Mouse (Mus musculus) mouse embryonic stem cell (cell line): ENCODE measurements at regions not wholly inside any gene's neighbourhood (a gene's known extent, or its start where the extent isn't known, plus 50 kb on each side); places are given as distances from the start of the nearest gene placed in this dataset.

Experiments used
- in situ Hi-C, 2 experiments: fragments of 300-500 bp; cut with MboI; formaldehyde crosslinking; loops; 1 replicate in 1 of 2; 3 replicates in 1 of 2; pipeline ENCODE4 v1.14.3; 2019 to 2020; ENCODE audit warnings: low sequenced_read_pairs in 2 of 2, low pct_unique_long_range_greater_than_20kb in 1 of 2, mixed read lengths in 1 of 2; ENCODE audit not compliant: unreplicated experiment in 1 of 2

DNA sequence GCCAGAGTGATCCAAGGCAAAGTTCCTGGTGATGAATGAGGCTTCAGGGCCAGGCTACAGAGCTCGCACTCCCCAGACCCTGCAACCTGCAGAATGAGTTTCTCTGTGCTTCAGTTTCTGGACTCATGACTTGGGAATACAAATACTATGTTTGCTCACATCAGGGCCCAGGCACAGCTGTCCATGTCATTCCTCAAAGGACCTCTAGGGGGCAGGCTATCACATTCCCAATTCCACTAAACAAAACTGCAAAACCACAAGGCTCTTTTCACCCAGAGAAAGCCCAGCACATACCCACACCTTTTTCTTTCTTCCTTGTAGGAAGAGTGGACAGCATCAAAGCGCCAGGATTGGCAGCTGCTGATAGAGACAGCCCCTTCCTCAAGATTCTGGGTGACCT, 153.7 kb upstream of the Kazn start:
- in situ Hi-C loops = no loop called here

DNA sequence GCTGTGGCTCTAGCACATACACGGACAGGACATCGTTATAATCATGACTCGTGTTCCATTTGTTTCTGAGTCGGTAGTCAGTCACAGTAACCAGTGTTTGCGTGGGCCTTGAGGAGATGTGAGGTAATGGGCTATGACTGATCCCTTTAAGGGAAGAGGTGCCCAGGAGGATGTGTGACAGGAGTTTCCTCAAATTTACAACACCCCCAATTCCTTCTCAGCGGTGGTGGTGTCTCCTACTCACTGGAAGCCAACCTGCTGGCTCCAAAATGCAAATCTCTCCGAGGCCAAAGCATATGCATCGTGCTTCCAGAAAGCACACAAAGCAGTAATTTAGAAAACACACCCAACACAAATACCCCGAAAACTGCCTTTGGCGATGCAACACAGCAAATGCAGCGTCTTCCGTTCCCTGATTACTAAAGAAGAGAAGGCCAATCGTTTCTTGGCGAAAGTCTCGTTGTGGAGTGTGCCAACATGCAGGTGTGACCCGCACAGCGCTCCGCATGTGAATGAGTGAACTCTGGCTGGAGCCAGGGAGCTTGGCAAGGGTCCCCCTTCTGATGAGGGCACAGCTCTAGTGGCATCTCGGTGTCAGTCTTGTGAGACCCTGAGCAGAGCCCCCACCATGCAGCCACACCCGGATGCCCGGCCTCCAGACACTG, 151.5 kb upstream of the Kazn start:
- in situ Hi-C loops = no loop called here

DNA sequence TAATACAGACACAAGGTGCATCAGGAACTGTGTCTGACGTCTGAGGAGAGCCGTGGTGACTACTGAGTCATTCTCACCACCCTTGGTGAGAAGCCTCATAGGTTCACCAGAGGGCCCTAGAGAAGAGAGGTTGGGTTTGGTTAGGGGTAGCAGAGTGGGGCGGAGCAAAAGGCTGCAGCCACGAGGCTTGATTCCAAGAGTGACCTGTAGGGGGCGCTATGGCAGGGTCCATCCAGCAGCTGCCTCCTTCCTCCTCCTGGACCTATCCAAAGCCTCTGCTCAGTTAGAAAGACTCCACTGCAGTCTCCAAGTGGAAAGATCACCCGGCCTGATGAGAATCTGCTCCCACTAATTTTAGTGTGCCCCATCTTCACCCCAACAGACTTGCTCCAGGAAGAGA, 149.3 kb upstream of the Kazn start:
- in situ Hi-C loops = no loop called here

DNA sequence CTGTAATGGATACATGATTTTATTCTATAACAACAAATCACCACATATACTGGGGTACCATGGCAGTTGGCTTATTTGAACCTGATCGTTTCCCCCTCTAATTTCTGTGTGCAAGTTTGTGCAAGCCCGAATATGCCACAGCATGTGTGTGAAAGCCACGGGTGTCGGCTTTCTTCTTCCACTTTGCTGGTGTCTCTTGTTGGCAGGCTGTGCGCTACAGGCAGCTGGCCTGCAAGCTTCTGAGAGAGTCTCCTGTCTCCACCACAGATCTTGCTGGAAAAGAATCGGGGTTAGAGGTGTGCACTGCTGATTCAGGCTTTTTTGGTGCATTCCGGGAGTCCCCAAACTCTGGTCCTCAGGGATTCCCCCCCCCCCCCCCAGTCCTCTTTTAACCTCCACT, 142.0 kb upstream of the Kazn start:
- in situ Hi-C loops = no loop called here

DNA sequence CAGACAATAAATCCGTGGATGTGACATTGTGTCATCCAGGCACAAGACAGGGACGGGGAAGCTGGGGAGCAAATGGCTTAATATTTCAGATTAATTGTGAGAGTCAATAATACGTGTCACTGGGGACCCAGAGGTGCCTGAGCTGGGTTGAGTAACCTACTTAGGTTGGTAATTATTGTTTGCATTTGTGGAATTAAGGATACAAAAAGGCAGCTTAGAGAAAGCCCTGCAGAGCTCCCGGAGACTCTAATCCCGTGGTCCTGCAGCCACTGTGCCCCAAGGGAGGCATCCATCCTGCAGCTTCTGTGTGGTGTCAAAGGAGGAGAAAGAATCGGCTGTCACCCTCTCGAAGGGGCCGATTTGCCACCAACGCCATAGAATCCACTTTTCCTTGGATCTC, 139.3 kb upstream of the Kazn start:
- in situ Hi-C loops = no loop called here

DNA sequence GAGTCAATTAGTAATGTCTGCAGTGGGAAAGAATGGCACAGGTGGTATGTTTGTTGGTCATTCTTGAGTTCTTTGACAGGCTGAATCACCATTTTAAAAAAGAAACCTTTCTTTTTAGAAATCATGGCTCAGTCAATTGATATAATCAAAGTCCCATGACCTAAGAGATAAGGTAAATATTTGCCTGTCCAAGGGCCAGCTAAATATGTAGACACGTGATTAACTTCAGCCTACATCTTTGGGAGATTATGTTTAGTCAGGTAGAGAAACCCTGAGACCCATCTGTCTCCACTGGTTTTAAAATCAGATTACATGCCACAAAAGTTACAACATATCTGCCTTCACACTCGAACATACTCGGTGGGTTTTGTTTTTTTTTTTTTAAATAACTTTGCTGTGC, 128.6 kb upstream of the Kazn start:
- in situ Hi-C loops = no loop called here

DNA sequence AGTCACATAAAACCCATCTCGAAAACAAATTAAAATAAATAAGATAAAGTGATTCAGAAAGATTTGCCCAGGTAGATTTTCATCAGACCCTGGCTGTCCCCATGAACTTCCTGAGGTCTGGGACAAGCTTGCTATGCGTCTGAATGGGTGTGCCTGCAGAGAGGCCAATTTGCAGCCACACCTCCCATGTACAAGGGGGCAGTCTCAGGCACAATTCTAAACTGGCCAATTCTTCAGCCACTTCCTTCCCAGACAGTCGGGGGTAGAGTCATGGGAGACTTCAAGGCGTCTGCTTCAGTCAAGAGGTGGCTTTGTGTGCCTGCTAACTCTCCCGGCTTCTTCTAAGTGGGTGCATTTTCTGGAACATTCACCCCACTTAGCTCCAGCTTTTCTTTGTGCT, 122.9 kb upstream of the Kazn start:
- in situ Hi-C loops = no loop called here

DNA sequence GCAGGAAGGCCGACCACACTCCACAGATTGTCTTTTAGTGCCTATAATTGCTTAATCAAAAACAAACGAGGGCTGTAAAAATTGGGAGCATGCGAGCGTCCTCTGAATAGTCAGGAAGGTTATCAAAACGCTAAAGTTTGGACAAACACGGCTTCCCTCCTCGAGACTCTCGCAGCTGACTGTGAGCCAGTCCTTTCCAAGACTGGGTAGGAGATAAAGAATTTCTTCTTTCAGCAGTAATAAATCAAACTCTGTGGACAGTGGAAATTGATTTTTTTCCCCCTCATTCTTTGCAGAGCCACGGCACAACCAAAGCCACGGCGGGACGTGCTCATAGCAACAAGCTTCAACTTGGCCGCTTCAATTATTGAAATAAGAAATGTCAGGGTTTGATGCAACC, 119.7 kb upstream of the Kazn start:
- in situ Hi-C loops = no loop called here

DNA sequence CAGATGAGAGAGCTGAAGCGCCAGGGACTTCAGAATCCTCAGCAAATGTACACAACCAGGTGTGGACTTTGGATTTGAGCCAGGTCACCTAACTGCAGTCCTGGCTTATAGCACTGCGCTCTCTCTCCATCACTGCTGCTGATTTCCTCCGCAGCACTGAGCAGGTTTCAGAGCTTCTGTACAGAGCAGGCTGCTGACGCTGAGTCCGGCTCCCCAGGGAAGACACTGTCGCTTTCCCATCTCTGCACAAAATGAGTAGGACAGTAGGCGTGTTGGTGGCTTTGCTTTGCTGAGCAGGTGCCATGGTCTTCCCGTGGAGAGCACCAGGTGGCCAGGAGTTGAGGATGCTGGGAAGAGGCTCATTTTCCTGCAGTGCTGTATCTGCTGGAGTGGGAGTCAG, 116.2 kb upstream of the Kazn start:
- in situ Hi-C loops = no loop called here

DNA sequence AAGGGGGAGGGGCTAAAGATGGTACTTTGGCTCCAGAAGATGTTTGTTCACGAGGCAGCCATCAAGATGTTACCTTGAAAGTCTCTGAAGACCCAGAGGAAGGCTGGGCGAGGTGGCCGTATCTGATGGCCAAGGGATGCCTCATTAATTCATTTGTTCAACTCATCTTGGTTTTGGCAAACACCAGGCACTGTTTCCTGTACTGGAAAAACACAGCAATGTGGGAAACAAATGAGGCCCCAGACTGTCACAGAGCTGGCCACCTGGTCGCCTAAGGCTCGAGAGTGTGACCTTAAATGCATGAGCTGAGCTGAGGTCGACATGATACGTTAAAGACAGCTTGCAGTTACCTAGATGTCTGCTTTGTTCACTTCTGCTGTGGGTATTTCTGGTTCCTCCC, 114.3 kb upstream of the Kazn start:
- in situ Hi-C loops = no loop called here

DNA sequence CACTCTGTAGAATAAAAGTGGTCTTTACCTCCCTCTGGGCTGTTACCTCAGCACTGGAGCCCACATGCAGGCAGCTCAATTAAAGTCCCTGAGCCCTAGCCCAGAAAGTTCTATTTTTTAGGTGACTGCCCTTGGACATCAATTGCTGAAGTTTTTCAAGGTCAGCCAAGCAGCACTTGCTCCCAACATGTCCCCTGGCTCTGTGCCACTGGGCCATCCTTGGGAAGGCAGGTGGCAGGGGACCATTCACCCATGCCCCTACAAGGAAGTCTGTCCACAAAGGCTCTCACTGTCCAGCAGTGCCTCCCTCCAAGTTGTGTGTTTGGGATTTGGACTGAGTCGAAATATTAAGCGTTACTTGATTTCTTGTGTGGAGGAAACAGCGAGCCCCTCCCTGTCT, 112.6 kb upstream of the Kazn start:
- in situ Hi-C loops = no loop called here

DNA sequence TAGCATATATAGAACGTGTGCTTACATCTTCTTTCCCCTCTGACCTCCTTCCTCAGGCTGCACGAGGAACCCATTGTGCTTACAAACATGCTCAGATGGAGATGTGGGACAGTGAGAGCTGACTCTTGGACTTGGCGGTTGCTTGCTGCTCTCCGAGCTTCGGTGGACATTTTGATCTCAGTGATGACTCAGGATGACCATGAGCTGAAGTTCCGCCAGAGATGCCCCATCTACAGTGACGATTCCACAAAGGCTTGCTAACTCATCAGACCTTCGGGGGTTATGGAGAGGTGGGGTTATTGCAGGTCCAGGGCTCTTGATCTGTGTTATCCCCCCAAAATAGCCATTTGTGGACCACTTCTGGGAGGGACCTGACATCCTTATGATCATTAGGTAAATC, 111.8 kb upstream of the Kazn start:
- in situ Hi-C loops = no loop called here

DNA sequence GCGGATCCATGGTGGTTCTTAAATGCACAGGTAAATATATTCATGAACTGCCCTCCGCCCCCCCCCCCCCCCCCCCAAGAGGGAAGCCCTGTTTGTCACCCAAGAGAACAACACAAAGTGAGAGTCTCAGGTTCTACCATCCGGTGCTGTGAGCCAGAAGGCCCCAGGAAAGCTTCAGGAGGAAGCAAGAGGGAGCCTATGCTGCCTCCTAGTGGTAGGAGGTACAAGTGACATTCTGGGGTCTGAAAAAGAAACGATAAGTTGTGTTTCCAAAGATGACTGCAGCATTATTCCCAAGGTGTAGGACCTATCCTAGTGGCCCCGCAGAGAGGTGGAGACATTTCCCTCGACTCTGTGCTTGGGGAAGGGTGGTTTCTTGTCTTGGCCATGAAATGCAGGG, 109.7 kb upstream of the Kazn start:
- in situ Hi-C loops = no loop called here

DNA sequence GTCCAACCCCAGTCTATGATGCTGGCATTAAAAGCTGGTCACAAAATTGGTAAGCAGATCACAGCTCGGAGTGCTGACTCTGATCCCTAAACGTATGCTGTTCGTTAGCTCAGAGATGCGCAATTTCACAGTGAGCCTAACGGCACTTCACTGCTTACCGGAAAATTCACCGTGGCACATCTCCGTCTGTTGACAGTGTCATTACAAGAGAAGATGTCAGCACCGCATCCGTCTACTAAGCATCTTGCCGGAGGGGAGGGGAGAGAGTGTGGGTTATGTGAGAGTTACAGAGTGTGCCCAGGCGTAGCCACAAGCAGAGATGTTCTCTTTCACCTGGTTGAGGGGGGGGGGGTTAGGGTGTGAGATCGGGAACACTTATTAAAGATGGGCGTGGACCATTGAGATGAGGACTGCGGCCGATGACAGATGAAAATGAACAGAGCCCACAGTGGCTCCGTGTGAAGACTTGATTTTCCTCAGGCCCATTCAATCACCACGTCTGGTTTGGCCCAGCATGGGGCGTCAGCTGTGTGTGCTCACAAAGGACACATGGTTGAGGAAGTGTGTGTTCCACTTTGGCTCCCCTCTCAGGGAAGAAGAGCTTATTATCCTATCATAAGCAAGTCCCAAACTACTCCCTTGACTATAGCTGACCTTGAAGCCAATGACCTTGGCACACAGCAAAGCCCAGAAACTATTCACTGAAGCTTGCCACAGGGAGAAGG, 103.4 kb upstream of the Kazn start:
- in situ Hi-C loops = no loop called here

DNA sequence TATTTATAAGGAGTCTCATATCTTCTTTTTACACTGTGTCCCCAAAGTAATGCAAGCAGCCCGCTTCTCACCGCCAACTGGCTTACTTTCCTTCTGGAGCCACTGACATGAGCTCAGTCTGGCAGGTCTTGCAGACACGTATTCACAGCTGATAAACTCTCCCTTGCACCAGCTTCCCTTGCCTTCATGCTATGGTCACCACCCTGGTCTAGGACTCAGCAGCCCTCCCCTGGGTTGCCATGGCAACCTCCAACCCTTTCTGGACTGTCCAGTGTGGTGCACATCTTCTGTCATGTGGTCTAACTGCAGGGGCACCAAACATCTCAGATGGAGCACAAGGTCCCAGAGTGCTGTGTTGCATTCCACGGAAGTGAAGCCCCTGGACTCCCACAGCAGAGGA, 102.1 kb upstream of the Kazn start:
- in situ Hi-C loops = no loop called here

DNA sequence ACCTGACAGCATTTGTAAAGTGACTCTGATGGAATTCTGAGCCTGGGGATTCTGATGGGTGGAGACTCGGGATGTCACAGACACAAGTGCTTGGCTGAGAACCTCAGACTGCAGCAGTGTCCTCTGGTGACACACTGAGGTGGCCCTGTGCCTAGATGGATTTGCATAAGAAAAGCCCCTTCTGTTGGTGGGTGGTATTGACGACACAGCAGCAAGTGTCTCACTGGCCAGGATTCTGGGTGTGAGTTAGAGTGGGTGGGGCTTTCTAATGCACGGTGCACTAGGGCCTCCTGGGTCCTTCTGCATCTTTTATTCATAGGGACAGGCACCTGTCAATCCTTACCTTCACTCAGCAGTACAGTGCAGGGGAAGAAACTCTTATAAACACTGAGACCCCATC, 100.9 kb upstream of the Kazn start:
- in situ Hi-C loops = no loop called here

DNA sequence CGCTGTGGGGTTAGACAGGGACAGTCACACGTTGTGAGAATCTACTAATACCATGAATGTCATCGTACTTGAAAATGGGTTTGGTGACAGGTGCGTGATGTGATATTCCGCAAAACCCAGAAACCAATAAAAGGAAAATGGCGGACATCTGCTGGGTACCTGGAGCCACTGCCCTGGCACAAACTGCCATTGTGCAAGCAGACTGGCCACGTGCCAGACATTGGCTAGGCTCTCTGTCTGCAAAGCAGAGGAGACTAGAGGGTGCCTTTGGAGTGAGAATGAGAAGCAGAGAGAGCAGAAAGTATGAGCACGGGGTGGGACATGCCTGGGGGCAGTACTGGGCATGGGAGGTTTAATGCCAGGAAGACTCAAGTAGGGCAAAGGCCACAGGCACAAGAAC, 98.5 kb upstream of the Kazn start:
- in situ Hi-C loops = loop anchor here in 1 of 2 experiments (10.0 kb wide), 1 partner anchor 83 kb away; no protein-coding TSS in a partner anchor

DNA sequence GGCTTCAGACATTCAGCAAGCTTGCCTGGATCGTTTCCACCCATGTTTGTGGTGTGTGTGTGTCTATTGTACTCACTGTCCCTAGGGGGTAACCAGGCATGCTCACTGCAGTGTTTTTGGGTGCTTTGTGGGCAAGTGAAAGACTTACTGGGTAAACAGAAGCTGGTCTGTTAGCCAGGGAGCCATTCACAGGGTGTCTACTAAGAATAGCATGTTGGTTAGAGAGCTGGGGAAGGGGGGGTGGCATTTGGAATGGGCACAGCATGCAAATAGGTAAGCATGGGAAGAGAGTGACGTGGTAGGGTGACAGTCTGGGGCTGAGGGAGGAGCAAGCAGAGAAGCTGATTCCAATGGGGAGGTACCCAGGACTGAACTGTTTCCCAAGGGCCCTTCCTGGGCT, 97.7 kb upstream of the Kazn start:
- in situ Hi-C loops = loop anchor here in 1 of 2 experiments (10.0 kb wide), 1 partner anchor 82 kb away; no protein-coding TSS in a partner anchor

DNA sequence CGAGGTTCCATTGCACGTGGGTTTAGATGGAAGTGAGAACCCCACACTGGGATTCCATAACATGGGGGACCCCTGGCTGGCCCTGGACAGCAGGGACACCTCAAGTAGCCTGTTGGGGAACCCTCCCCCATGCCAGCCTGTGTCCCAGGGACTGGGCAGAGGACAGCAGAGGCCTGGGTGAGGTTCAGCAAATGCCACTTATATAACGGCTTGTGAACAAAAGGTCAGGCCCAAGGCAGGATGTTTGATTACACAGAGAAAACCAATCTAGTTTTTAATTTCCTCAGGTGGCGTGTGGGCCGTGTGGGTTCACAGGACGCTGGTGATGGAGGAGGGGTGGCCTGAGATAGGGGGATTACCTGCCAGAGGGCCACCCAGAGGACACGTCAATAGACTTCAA, 94.9 kb upstream of the Kazn start:
- in situ Hi-C loops = loop anchor here in 1 of 2 experiments (10.0 kb wide), 1 partner anchor 79 kb away; no protein-coding TSS in a partner anchor

DNA sequence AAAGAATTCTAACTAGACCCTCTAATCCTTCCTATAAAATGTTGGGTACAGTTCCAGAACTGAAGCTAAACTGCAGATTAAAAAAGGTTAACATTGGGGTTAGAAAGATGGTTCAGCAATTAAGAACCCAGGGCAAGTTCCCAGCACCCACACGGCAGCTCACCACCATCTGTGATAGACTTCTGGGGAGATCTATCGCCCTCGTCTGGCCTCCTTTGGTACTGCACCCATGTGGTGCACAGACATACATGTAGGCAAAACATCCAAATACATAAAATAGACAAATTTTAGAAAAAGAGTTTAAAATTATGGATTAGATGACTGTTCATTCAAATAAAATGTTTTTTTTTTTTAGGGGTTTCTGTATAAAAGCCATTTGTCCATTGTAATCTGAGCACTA, 91.4 kb upstream of the Kazn start:
- in situ Hi-C loops = loop anchor here in 1 of 2 experiments (10.0 kb wide), 1 partner anchor 76 kb away; no protein-coding TSS in a partner anchor
